Mouse (Mus musculus) midbrain, embryonic 10.5 days (tissue): ENCODE data around the gene Defb21. TPM values are rescaled to one million over a fixed set of nuclear protein-coding genes. Genes with fewer than 3 reads are reported as not detected.

Source experiments
- DNase-seq: peaks from one replicate; pipeline ENCODE4 v3.0.0-alpha.2; 2017; ENCODE audit warnings: low spot score
- H3K27ac ChIP-seq: fragments of 300-500 bp; sonication (generic); replicated peaks from 2 replicates; pipeline ENCODE4 v1.5.1; 2016; ENCODE audit warnings: mild to moderate bottlenecking
- H3K27me3 ChIP-seq: fragments of 300-500 bp; sonication (generic); 2 replicates; pipeline ENCODE4 v1.6.1; 2016; ENCODE audit warnings: low read depth, mild to moderate bottlenecking; ENCODE audit not compliant: poor library complexity, severe bottlenecking
- H3K36me3 ChIP-seq: fragments of 300-500 bp; sonication (generic); 2 replicates; pipeline ENCODE4 v1.6.1; 2016; ENCODE audit warnings: mild to moderate bottlenecking, moderate library complexity
- H3K4me1 ChIP-seq: fragments of 300-500 bp; sonication (generic); 2 replicates; pipeline ENCODE4 v1.6.1; 2016
- H3K4me3 ChIP-seq: fragments of 300-500 bp; sonication (generic); 2 replicates; pipeline ENCODE4 v1.5.1; 2016; ENCODE audit warnings: mild to moderate bottlenecking, moderate library complexity
- H3K9me3 ChIP-seq: fragments of 300-500 bp; sonication (generic); replicated peaks from 2 replicates; pipeline ENCODE4 v1.6.1; 2016; ENCODE audit warnings: mild to moderate bottlenecking
- WGBS: fragments of 180-500 bp; shearing (Covaris S2); methylation state at CpG from one replicate; pipeline ENCODE4 v1.1.7; 2016; 5-methylcytosine and 5-hydroxymethylcytosine counted together
- polyA plus RNA-seq: library from polyadenylated mRNA; unstranded; fragments of >200 nt; fragmentation: Nextera tagmentation; extraction: Ambion mirVana; gene quantifications from 2 replicates; pipeline ENCODE4 v1.2.1, GENCODE M21; 2016

The Defb21 gene
- polyA plus RNA-seq, 1 experiment from 2014 or later, result not detected

DNA sequence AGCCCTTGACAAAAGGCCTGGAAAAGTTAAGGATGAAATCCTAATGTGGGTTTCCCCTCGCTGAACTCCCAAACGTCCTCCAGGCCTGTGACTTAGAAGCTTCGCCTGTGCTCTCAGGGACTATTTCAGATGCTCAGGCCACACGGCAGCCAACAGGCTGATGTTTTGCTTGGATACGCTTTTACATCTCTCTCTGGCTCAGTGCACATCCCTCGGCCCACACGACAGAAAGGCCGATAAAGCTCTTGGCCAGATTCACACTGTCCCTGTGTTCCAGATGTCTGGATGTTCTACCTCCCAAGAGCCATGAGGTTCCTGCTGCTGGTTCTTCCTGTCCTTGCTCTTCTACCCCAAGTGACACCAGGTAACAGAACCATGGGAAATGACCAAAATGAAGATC is 940 bp downstream of the Defb21 start:
- WGBS, result 91% methylated on average over 8 of the region's 8 CpGs

GRCm38 (mm10) chr2:152580107-152580506 is 7.6 kb downstream of the Defb21 start, which contains the start of gene Defb19:
Defb19 (minus strand) TSS chr2:152580312.
- no peaks in the 10 kb centered on the region for H3K36me3 ChIP-seq
- no peaks in the 10 kb centered on the region for H3K27me3 ChIP-seq
- H3K4me3 ChIP-seq, result no peak within 1 kb of the TSS
- no peak for DNase-seq
- peaks cover 4% of the 10 kb centered on the region; the same call in 1 of the 2 replicates for H3K4me1 ChIP-seq
- WGBS, result 75% methylated on average over 7 of the region's 7 CpGs
- H3K27ac ChIP-seq, result no peak within 1 kb of the TSS
- H3K9me3 ChIP-seq, result no peaks in the 10 kb centered on the region

More for the DNA sequence above, 940 bp downstream of the Defb21 start:
- H3K36me3 ChIP-seq, result no peaks in the 10 kb centered on the region
- H3K4me1 ChIP-seq, result peaks cover 4% of the 10 kb centered on the region; the same call in 1 of the 2 replicates
- no peaks in the 10 kb centered on the region for H3K9me3 ChIP-seq
- H3K4me3 ChIP-seq, result no peak overlapping the region
- H3K27me3 ChIP-seq, result no peaks in the 10 kb centered on the region
- no peak overlapping the region for H3K27ac ChIP-seq
- DNase-seq, result no peak

- Histone ChIP-seq H3K27me3 (no peaks in the 10 kb centered on the region), H3K4me1 (peaks cover 4% of the 10 kb centered on the region; the same call in 1 of the 2 replicates), H3K4me3 (no peak overlapping the region), H3K27ac (no peak overlapping the region), H3K36me3 (no peaks in the 10 kb centered on the region), H3K9me3 (no peaks in the 10 kb centered on the region)
- no peak for DNase-seq
- WGBS, result 92% methylated on average over 11 of the region's 11 CpGs
These were observed 8.1 kb downstream of the Defb21 start for GRCm38 (mm10) chr2:152580612-152581011.

DNA sequence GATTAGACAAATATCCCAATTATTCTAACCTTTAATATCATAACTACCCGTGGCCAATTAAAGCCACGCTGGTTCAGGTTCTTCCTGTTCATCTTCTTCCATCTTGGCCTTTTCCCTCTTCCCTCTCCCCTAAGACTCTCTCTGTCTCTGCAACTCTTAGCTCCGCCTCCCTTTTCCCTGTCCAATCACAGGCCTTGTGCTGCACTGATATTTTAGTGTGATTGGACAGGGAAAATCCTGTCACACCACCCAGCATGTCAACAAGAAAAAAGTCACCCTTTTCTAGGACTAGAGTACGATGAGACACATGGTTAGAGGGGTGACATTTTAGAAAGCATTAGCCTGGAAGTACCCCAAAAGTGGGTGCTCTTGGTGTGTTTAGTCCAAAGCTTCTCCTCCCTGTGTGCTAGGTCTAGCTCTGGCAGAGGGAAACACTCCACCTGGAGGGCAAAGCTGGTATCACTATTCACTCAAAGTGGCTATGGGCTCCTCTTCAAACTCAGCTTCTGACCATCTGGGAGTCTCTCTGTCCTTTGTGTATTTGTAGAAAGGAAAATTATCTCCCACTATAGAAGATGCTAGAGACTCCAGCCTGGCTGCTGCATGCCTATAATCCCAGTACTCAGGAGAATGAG is 14.5 kb downstream of the Defb21 start:
- Histone ChIP-seq H3K27ac (no peak overlapping the region), H3K4me3 (no peak overlapping the region), H3K27me3 (no peaks in the 10 kb centered on the region), H3K4me1 (no peaks in the 10 kb centered on the region), H3K36me3 (no peaks in the 10 kb centered on the region), H3K9me3 (no peaks in the 10 kb centered on the region)
- WGBS, result 73% methylated on average over 4 of the region's 4 CpGs
- DNase-seq, result peak; percentile 17

DNA sequence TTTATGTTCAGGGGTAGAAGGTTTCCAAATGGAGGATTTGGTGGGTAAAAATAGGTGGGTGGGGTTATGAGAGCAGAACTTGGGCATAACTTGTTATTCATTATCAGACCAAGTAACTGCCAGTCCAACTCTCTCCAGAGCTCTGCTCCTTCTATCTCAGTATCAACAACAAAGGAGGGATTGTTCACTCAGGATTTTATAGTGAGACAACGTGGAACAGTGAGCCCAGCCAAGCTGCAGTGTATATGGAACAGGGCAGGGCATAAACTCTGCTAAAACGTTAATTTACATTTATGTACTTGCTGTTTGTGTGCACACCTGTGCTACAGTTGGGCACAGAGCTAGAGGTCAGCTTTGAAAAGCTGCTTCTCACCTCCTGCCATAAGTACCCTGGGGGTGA is 15.9 kb downstream of the Defb21 start:
- WGBS, result 62% methylated on average over 2 of the region's 2 CpGs
- H3K27ac ChIP-seq, result no peak overlapping the region
- no peak overlapping the region for H3K4me3 ChIP-seq
- H3K36me3 ChIP-seq, result no peaks in the 10 kb centered on the region
- no peak for DNase-seq
- H3K27me3 ChIP-seq, result no peaks in the 10 kb centered on the region
- no peaks in the 10 kb centered on the region for H3K9me3 ChIP-seq
- no peaks in the 10 kb centered on the region for H3K4me1 ChIP-seq

DNA sequence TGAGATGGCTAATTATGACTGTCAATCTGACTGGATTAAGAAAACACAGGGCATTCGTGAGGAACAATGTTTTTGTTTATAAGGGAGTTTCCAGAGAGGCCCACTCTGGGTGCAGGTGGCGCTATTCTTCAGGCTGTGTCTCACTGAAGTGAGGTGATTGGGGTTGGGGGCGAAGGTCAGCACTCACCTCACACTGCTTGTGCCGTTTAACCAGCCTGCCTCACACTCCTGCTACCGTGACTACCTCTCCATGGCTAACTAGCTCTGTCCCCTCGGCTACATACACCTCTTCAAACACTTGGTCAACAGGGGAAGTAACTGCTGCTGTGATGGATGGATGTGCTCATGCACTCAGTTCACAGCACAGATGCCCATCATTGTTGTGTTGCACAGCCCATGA is 16.5 kb downstream of the Defb21 start:
- no peak overlapping the region for H3K27ac ChIP-seq
- H3K4me1 ChIP-seq, result no peaks in the 10 kb centered on the region
- no peaks in the 10 kb centered on the region for H3K9me3 ChIP-seq
- no peak overlapping the region for H3K4me3 ChIP-seq
- H3K27me3 ChIP-seq, result no peaks in the 10 kb centered on the region
- no peaks in the 10 kb centered on the region for H3K36me3 ChIP-seq
- 58% methylated on average over 6 of the region's 6 CpGs for WGBS
- DNase-seq, result no peak

GRCm38 (mm10) chr2:152599299-152599698 is 26.8 kb downstream of the Defb21 start, which contains the start of gene Defb45:
Defb45 (minus strand) TSS chr2:152599399.
- no peaks in the 10 kb centered on the region for H3K36me3 ChIP-seq
- WGBS, result 75% methylated on average over 7 of the region's 7 CpGs

DNA sequence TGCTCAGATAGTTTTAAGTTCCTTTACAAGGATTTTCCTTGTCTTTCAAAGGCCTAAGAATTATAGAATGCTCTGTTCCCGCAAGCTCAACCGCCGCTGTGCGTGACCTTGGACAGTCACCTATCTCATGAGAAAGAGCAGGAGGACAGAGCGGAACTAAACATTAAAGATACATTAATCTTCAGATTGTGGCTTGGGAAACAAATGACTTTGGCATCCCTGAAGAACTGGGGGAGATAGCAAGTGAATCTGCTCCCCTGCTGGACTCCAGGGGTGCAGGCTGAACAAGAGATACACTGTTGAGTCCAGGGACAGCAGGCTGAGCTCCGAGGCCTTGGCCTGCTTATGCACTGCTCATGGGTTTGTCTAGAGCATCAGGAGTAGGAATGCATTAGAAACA is 27.5 kb downstream of the Defb21 start:
- H3K9me3 ChIP-seq, result no peaks in the 10 kb centered on the region
- no peak overlapping the region for H3K27ac ChIP-seq
- H3K27me3 ChIP-seq, result no peaks in the 10 kb centered on the region
- no peaks in the 10 kb centered on the region for H3K4me1 ChIP-seq
- no peak overlapping the region for H3K4me3 ChIP-seq
- no peaks in the 10 kb centered on the region for H3K36me3 ChIP-seq
- WGBS, result 92% methylated on average over 6 of the region's 6 CpGs
- no peak for DNase-seq

More at GRCm38 (mm10) chr2:152599299-152599698, 26.8 kb downstream of the Defb21 start, which contains the start of gene Defb45:
- Histone ChIP-seq H3K9me3 (no peaks in the 10 kb centered on the region), H3K27me3 (no peaks in the 10 kb centered on the region), H3K4me3 (no peak within 1 kb of the TSS), H3K27ac (no peak within 1 kb of the TSS), H3K4me1 (no peaks in the 10 kb centered on the region)
- DNase-seq, result no peak

GRCm38 (mm10) chr2:152601275-152601960 is 28.9 kb downstream of the Defb21 start:
- no peaks in the 10 kb centered on the region for H3K9me3 ChIP-seq
- H3K36me3 ChIP-seq, result no peaks in the 10 kb centered on the region
- H3K27me3 ChIP-seq, result no peaks in the 10 kb centered on the region
- H3K4me3 ChIP-seq, result no peak overlapping the region
- H3K4me1 ChIP-seq, result no peaks in the 10 kb centered on the region
- no peak overlapping the region for H3K27ac ChIP-seq
- 73% methylated on average over 4 of the region's 4 CpGs for WGBS
- DNase-seq, result no peak

DNA sequence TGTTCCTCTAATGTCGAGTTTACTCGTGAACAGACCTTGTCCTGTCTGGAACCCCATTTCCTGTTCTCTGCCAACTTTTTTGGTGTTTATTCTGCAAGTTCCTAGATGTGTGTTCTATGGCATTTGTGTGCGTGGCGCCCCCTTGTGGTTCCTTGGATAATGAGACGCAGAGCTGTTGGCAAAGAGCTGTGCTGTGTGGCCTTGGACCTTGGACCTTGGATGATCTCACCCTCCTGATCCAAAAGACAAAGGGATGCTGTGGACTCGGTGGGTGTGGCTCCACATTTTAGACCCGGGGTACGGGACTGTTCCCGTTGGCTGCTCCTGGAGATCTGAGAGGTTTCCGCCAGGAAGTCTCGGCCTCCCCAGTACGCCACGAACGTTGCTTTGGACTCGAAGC is 31.5 kb downstream of the Defb21 start, which contains the start of gene Defb36:
Gene Defb36 (plus strand): TSS at position 271 of the 400 bp plus-strand sequence.
- no peaks in the 10 kb centered on the region for H3K36me3 ChIP-seq
- H3K4me3 ChIP-seq, result no peak within 1 kb of the TSS
- H3K4me1 ChIP-seq, result no peaks in the 10 kb centered on the region
- no peaks in the 10 kb centered on the region for H3K9me3 ChIP-seq
- H3K27ac ChIP-seq, result no peak within 1 kb of the TSS
- no peak for DNase-seq
- H3K27me3 ChIP-seq, result no peaks in the 10 kb centered on the region
- WGBS, result 84% methylated on average over 15 of the region's 15 CpGs

- Histone ChIP-seq H3K36me3 (no peaks in the 10 kb centered on the region), H3K27me3 (no peaks in the 10 kb centered on the region), H3K4me3 (no peak overlapping the region), H3K4me1 (peaks cover 10% of the 10 kb centered on the region), H3K9me3 (no peaks in the 10 kb centered on the region), H3K27ac (no peak overlapping the region)
- DNase-seq, result no peak
- 78% methylated on average over 6 of the region's 6 CpGs for whole genome bisulfite sequencing
These were observed 35.2 kb downstream of the Defb21 start for GRCm38 (mm10) chr2:152607746-152608145.

GRCm38 (mm10) chr2:152608719-152609118 is 36.2 kb downstream of the Defb21 start:
- no peak for DNase-seq
- WGBS, result 92% methylated on average over 1 of the region's 1 CpGs
- Histone ChIP-seq H3K36me3 (no peaks in the 10 kb centered on the region), H3K4me3 (no peak overlapping the region), H3K4me1 (peaks cover 10% of the 10 kb centered on the region), H3K27ac (no peak overlapping the region), H3K27me3 (no peaks in the 10 kb centered on the region), H3K9me3 (no peaks in the 10 kb centered on the region)

- no peak for DNase-seq
- no peak overlapping the region for H3K27ac ChIP-seq
- 35% methylated on average over 8 of the region's 8 CpGs for WGBS
- H3K36me3 ChIP-seq, result no peaks in the 10 kb centered on the region
- peaks cover 10% of the 10 kb centered on the region for H3K4me1 ChIP-seq
- no peak overlapping the region for H3K4me3 ChIP-seq
- no peaks in the 10 kb centered on the region for H3K9me3 ChIP-seq
- H3K27me3 ChIP-seq, result no peaks in the 10 kb centered on the region
These were observed 39.6 kb downstream of the Defb21 start for GRCm38 (mm10) chr2:152612193-152612592.
